Comparison of ENCODE assay signal across 8 mouse cellular contexts in genomic region chr7:73655787-73656423, GRCm38 (mm10).
DNase-seq lines count a peak whose midpoint lies in the region; ATAC-seq and TF ChIP-seq lines count a peak whose summit lies in the region.

No protein-coding gene starts in this region.

- ATAC-seq in CD4-positive, CD25-positive, alpha-beta regulatory T cell, adult 4 months = no peak
- ATAC-seq in forebrain, embryonic 16.5 days = peak; percentile 73

- H3K4me3 ChIP-seq in C2C12 (ENCODE audit: insufficient read depth, poor library complexity, severe bottlenecking) = no peak overlapping the region
- H3K4me3 ChIP-seq in forebrain, embryonic 16.5 days (replicated peaks; ENCODE audit: low read length) = no peak overlapping the region

- no peaks in the 10 kb centered on the region for H3K9me3 ChIP-seq in forebrain, embryonic 16.5 days (ENCODE audit: control insufficient read depth, low read length)

- H3K36me3 ChIP-seq in C2C12 (ENCODE audit: control insufficient read depth, insufficient read depth) = no peaks in the 10 kb centered on the region
- H3K36me3 ChIP-seq in forebrain, embryonic 16.5 days (ENCODE audit: control insufficient read depth, insufficient read depth) = no peaks in the 10 kb centered on the region

- peaks cover 3% of the 10 kb centered on the region for H3K27me3 ChIP-seq in C2C12 (ENCODE audit: control insufficient read depth, insufficient read depth, insufficient read length)
- no peaks in the 10 kb centered on the region for H3K27me3 ChIP-seq in forebrain, embryonic 16.5 days (replicated peaks; ENCODE audit: control insufficient read depth, insufficient read depth, low read length)

- H3K79me2 ChIP-seq in C2C12 (ENCODE audit: control insufficient read depth, insufficient read depth) = no peaks in the 10 kb centered on the region

- DNase-seq in CD4-positive, CD25-positive, alpha-beta regulatory T cell, adult 2 months (ENCODE audit: low read depth, low spot score) = peak; percentile 59
- DNase-seq in brain, embryonic 14.5 days (ENCODE audit: low read depth) = peak; percentile 85
- DNase-seq in kidney, postnatal 14 days = peak; percentile 75
- peak; percentile 85 for DNase-seq in lung, postnatal 10 days
- peak; percentile 68 to 87 for DNase-seq in right cerebral cortex, postnatal 10 days (ENCODE audit: low spot score in 2 of 2)

- no peak overlapping the region for H3K9ac ChIP-seq in forebrain, embryonic 16.5 days (replicated peaks; ENCODE audit: low read depth, low read length)

- H3K4me1 ChIP-seq in forebrain, embryonic 16.5 days (replicated peaks; ENCODE audit: control insufficient read depth, insufficient read depth, low read length) = no peaks in the 10 kb centered on the region

- TF ChIP-seq POLR2A in brain, embryonic 14.5 days (IDR thresholded peaks at IDR 0.05; ENCODE audit: borderline replicate concordance, extremely low read depth, insufficient read depth, insufficient read length, poor library complexity, severe bottlenecking) = no peak

- H3ac ChIP-seq in C2C12 (ENCODE audit: control insufficient read depth, insufficient read length, low read depth) = no peak overlapping the region

- no peak overlapping the region for H3K27ac ChIP-seq in forebrain, embryonic 16.5 days (ENCODE audit: low read length)

- TF ChIP-seq CTCF in C2C12 (IDR thresholded peaks at IDR 0.05; ENCODE audit: control insufficient read depth, insufficient read depth, insufficient read length) = peak; percentile 41
- peak; percentile 94 for TF ChIP-seq CTCF in brain, embryonic 14.5 days (IDR thresholded peaks at IDR 0.05; ENCODE audit: borderline replicate concordance, extremely low read depth, insufficient read depth, insufficient read length)

- no peaks in the 10 kb centered on the region for H3K79me3 ChIP-seq in C2C12 (ENCODE audit: low read depth)

- WGBS in forebrain, embryonic 16.5 days = 22% methylated on average over 5 of the region's 5 CpGs

- H3K4me2 ChIP-seq in forebrain, embryonic 16.5 days (ENCODE audit: low read length) = no peak overlapping the region

TF ChIP-seq in C2C12, 6 proteins besides CTCF, POLR2A, EP300 and RAD21:
- no peak for TF ChIP-seq MYOG (IDR thresholded peaks at IDR 0.05; ENCODE audit: control insufficient read depth, extremely low read depth, insufficient read length)
- TF ChIP-seq FOSL1 (IDR thresholded peaks at IDR 0.05; ENCODE audit: insufficient read depth, low read length, poor library complexity, severe bottlenecking) = no peak
- no peak for TF ChIP-seq MAX (IDR thresholded peaks at IDR 0.05)
- no peak for TF ChIP-seq USF1 (IDR thresholded peaks at IDR 0.05; ENCODE audit: low read depth)
- no peak for TF ChIP-seq MYOD1 (IDR thresholded peaks at IDR 0.05; ENCODE audit: control insufficient read depth, insufficient read length, low read depth)
- TF ChIP-seq CEBPB (IDR thresholded peaks at IDR 0.05; ENCODE audit: low read depth) = no peak
